Mouse (Mus musculus): Measurements from ENCODE around the gene H2afv.

DNA sequence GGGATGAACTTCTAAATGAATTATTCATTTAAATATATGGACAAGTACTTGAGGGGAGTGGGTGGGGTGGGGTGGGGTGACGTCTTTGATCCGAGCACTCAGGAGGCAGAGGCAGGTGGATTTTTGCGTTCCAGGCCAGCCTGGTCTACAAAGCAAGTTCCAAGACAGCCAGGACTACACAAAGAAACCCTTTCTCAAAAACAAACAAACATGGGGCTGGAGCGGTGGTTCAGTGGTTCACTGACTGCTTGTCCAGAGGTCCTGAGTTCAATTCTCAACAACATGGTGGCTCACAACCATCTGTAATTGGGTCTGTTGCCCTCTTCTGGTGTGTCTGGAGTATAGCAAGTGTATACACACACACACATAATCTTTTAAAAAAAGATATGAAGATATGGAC is 1.2 kb upstream of the H2afv start:
- TF ChIP-seq GATA1 (IDR thresholded peaks at IDR 0.05; ENCODE audit: borderline replicate concordance, low read length) (no peak), FLI1 (IDR thresholded peaks at IDR 0.05; ENCODE audit: low read length) (no peak)

Data from megakaryocyte, embryonic 14.5 days (primary cell).